Mouse (Mus musculus) liver, postnatal 0 days (tissue): ENCODE data around the gene Rab6b. TPM values are rescaled to one million over a fixed set of nuclear protein-coding genes. Genes with fewer than 3 reads are reported as not detected.

Experiments used
- ATAC-seq: fragments of 200-750 bp; cut with Nextera tagmentation; 2 replicates; pipeline ENCODE4 v1.8.0; 2017; ENCODE audit warnings: mild to moderate bottlenecking, moderate library complexity
- DNase-seq: peaks from one replicate; pipeline ENCODE4 v3.0.0-alpha.2; 2016
- H3K27ac ChIP-seq: fragments of 300-500 bp; sonication (generic); 2 replicates; pipeline ENCODE4 v1.5.1; 2014; ENCODE audit warnings: antibody characterized with exemption, moderate library complexity, mild to moderate bottlenecking, low read depth
- H3K27me3 ChIP-seq: fragments of 300-500 bp; sonication (generic); 2 replicates; pipeline ENCODE4 v1.6.1; 2014; ENCODE audit warnings: low read length, control low read depth, mixed read lengths; ENCODE audit not compliant: insufficient read depth
- H3K36me3 ChIP-seq: fragments of 300-500 bp; sonication (generic); replicated peaks from 2 replicates; pipeline ENCODE4 v1.6.1; 2014; ENCODE audit warnings: mild to moderate bottlenecking, control low read depth, low read length, moderate library complexity, mixed read lengths; ENCODE audit not compliant: insufficient read depth
- H3K4me1 ChIP-seq: fragments of 300-500 bp; sonication (generic); 2 replicates; pipeline ENCODE4 v1.6.1; 2014; ENCODE audit warnings: antibody characterized with exemption, mild to moderate bottlenecking, control low read depth; ENCODE audit not compliant: insufficient read depth
- H3K4me2 ChIP-seq: fragments of 300-500 bp; sonication (generic); 2 replicates; pipeline ENCODE4 v1.6.1; 2014; ENCODE audit warnings: low read depth, mild to moderate bottlenecking, low read length, moderate library complexity, mixed read lengths
- H3K4me3 ChIP-seq: fragments of 300-500 bp; sonication (generic); 2 replicates; pipeline ENCODE4 v1.5.1; 2014; ENCODE audit warnings: low read depth, low read length
- H3K9ac ChIP-seq: fragments of 300-500 bp; sonication (generic); replicated peaks from 2 replicates; pipeline ENCODE4 v1.6.1; 2014; ENCODE audit warnings: mild to moderate bottlenecking, moderate library complexity
- H3K9me3 ChIP-seq: fragments of 300-500 bp; sonication (generic); 2 replicates; pipeline ENCODE4 v1.6.1; 2016; ENCODE audit warnings: mild to moderate bottlenecking, control low read depth, low read length, mixed read lengths
- CTCF ChIP-seq: sonication (generic); IDR thresholded peaks from 2 replicates; pipeline ENCODE4 v1.5.1; 2016; ENCODE audit warnings: antibody characterized with exemption, low read depth
- EP300 ChIP-seq: IDR thresholded peaks from 2 replicates; pipeline ENCODE4 v1.6.1; 2016; ENCODE audit warnings: antibody characterized with exemption, low read depth, mild to moderate bottlenecking
- WGBS: fragments of 180-500 bp; shearing (Covaris S2); extraction: QIAGEN DNeasy Blood & Tissue Kit; methylation state at CpG from one replicate; pipeline ENCODE4 v1.1.7; 2014; ENCODE audit not compliant: insufficient replicate concordance; 5-methylcytosine and 5-hydroxymethylcytosine counted together
- polyA plus RNA-seq: library from polyadenylated mRNA; unstranded; fragments of >200 nt; fragmentation: Nextera tagmentation; extraction: Ambion mirVana; gene quantifications from 2 replicates; pipeline ENCODE4 v1.2.1, GENCODE M21; 2015

Rab6b gene
- polyA plus RNA-seq, 1 experiment from 2014 or later = 0.26 TPM

- no peak overlapping the region; the same call in 1 of the 2 replicates for H3K9ac ChIP-seq
- no peak overlapping the region for H3K4me3 ChIP-seq
- TF ChIP-seq CTCF (no peak), EP300 (no peak)
- H3K27me3 ChIP-seq = no peaks in the 10 kb centered on the region
- H3K4me2 ChIP-seq = no peak overlapping the region; the same call in 1 of the 2 replicates
- ATAC-seq (peak; percentile 48), DNase-seq (peak; percentile 51)
- WGBS = 32% methylated on average over 7 of the region's 7 CpGs
- H3K27ac ChIP-seq = peak overlapping the region; percentile 96
- no peaks in the 10 kb centered on the region for H3K9me3 ChIP-seq
- no peaks in the 10 kb centered on the region for H3K36me3 ChIP-seq
- peaks cover 33% of the 10 kb centered on the region for H3K4me1 ChIP-seq
Observed at GRCm38 (mm10) chr9:103234059-103234458, 122.5 kb downstream of the Rab6b start.

GRCm38 (mm10) chr9:103234565-103235165 lies 123.1 kb downstream of the Rab6b start:
- peak overlapping the region; percentile 96 for H3K27ac ChIP-seq
- DNase-seq = peak; percentile 45
- peak; percentile 64 for ATAC-seq
- TF ChIP-seq CTCF = no peak
- TF ChIP-seq EP300 = 0 out of 2 replicates have a peak, but pooled peaks have one; percentile 40
- H3K9ac ChIP-seq = peak overlapping the region; percentile 41; the same call in 1 of the 2 replicates
- no peak overlapping the region; the same call in 1 of the 2 replicates for H3K4me2 ChIP-seq
- no peaks in the 10 kb centered on the region for H3K9me3 ChIP-seq
- H3K36me3 ChIP-seq = no peaks in the 10 kb centered on the region
- no peak overlapping the region for H3K4me3 ChIP-seq
- H3K27me3 ChIP-seq = no peaks in the 10 kb centered on the region
- WGBS = 41% methylated on average over 7 of the region's 7 CpGs
- peaks cover 33% of the 10 kb centered on the region for H3K4me1 ChIP-seq

Other genes with a start within 250 kb of the Rab6b start
- gene Slco2a1, start 123.1 kb upstream of the Rab6b start, polyA plus RNA-seq = 8.5 and 11.2 TPM in 2 replicates
- gene Srprb, start 90.3 kb downstream of the Rab6b start, polyA plus RNA-seq = 10.1 and 10.8 TPM in 2 replicates
- gene Gm20425, start 118.5 kb downstream of the Rab6b start, polyA plus RNA-seq = 5.1 and 6.1 TPM in 2 replicates
- gene Trf, start 118.7 kb downstream of the Rab6b start, polyA plus RNA-seq = 28,598 and 33,336 TPM in 2 replicates
- 171 and 175 TPM in 2 replicates for gene 1300017J02Rik, start 193.3 kb downstream of the Rab6b start, polyA plus RNA-seq
- 15.5 and 17.3 TPM in 2 replicates for gene Topbp1, start 193.4 kb downstream of the Rab6b start, polyA plus RNA-seq